Mouse (Mus musculus): ENCODE results near the gene Hist1h2ad. TPM values are rescaled to one million over a fixed set of nuclear protein-coding genes. Genes with fewer than 3 reads are reported as not detected.
A peak's percentile ranks its signal among the peaks of the same experiment; 100 is the strongest.
"Not testable (repeated sequence)": the region's sequence is repeated elsewhere in the genome, so short reads cannot be mapped to it uniquely, and the experiment has no call there.

The Hist1h2ad gene
- polyA plus RNA-seq (2016; fragmentation: Nextera tagmentation; extraction: Ambion mirVana) = 1.9 and 2.7 TPM in 2 replicates

DNA sequence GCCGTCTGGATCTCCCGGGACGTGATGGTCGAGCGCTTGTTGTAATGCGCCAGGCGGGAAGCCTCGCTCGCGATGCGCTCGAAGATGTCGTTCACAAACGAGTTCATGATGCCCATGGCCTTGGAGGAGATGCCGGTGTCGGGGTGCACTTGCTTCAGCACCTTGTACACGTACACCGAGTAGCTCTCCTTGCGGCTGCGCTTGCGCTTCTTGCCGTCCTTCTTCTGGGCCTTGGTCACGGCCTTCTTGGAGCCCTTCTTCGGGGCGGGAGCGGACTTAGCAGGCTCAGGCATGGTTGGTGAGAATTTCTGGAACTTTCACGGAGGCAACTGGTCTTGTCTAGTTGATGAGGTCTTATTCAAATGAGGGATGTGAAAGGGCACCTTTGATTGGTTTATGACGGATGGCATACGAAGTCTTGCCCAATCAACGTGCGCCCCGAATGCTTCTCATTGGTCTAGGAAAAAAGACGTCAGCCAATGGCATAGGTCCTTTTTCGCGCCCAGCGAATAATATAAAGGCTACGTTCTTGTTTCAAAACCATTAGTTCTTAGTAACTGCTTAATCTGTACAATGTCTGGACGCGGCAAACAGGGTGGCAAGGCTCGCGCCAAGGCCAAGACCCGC is at the start of gene Hist1h2ad, which contains the start of gene Hist1h2bf:
TSS of gene Hist1h2ad (plus strand) at position 484 of the 627 bp plus-strand sequence.
TSS of gene Hist1h2bf (minus strand) at position 299 of the 627 bp plus-strand sequence.
- Histone ChIP-seq H3K4me3 (replicated peaks) (peak within 1 kb of the TSS; percentile 49), H3K4me1 (replicated peaks) (peaks cover 14% of the 10 kb centered on the region), H3K4me2 (peak within 1 kb of the TSS; percentile 75), H3K27ac (peak within 1 kb of the TSS; percentile 97), H3K9ac (replicated peaks) (peak within 1 kb of the TSS; percentile 84)
- under 1% methylated on average over 41 of the region's 42 CpGs for WGBS
- not testable (repeated sequence) for H3K36me3 ChIP-seq, H3K27me3 ChIP-seq, H3K9me3 ChIP-seq
- ATAC-seq (ENCODE audit: insufficient number of reproducible peaks, insufficient read depth, low FRiP score, low TSS enrichment, low read depth) = peak; percentile 92

DNA sequence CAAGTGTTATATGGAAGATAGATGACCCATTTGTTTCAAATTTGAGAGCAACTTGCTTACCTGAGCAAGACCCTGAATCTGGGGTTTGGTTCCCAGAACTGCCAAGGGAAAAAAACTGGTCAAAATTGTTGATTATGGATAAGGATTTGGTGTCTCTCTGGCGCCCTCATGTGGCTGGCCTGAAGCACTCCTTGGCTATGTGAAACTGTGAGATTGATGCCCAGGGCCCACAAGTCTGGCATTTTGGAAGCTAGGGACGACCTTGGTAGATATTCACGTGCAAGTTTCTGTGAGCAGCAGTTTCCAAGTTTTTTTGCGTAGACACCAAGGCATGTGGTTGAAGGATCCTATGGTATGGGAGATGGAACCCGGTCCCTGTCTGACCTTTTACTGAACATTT is 49.5 kb upstream of the Hist1h2ad start:
- Histone ChIP-seq H3K27ac (no peak overlapping the region), H3K9me3 (no peaks in the 10 kb centered on the region), H3K27me3 (no peaks in the 10 kb centered on the region), H3K4me1 (replicated peaks) (peaks cover 12% of the 10 kb centered on the region; the same call in 1 of the 2 replicates), H3K9ac (replicated peaks) (no peak overlapping the region), H3K36me3 (no peaks in the 10 kb centered on the region), H3K4me2 (peak overlapping the region; percentile 9; the same call in 1 of the 2 replicates), H3K4me3 (replicated peaks) (no peak overlapping the region)
- WGBS = 6% methylated on average over 5 of the region's 5 CpGs
- ATAC-seq (ENCODE audit: insufficient number of reproducible peaks, insufficient read depth, low FRiP score, low TSS enrichment, low read depth) = no peak

DNA sequence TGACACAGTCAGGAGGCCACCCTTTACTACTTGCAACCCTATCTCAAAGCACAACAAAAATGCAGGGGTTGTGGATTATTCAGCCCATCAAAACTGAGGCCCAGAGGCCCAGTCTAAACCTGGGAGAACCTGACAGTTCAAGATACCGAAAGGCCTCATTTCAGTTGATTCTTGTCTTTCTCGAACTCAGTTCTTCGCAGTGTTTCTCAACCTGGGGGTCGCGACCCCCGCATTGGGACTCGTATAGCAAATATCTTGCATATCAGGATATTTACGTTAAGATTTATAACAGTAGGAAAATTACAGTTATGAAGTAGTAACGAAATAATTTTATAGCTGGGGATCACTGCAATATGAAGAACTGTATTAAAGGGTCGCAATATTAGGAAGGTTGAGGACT is 48.3 kb upstream of the Hist1h2ad start:
- Histone ChIP-seq H3K4me3 (replicated peaks) (peak overlapping the region; percentile 39), H3K9me3 (no peaks in the 10 kb centered on the region), H3K4me2 (peak overlapping the region; percentile 57), H3K9ac (replicated peaks) (no peak overlapping the region; the same call in 1 of the 2 replicates), H3K36me3 (no peaks in the 10 kb centered on the region), H3K27me3 (no peaks in the 10 kb centered on the region), H3K27ac (no peak overlapping the region), H3K4me1 (replicated peaks) (peaks cover 12% of the 10 kb centered on the region; the same call in 1 of the 2 replicates)
- WGBS = 2% methylated on average over 10 of the region's 10 CpGs
- no peak for ATAC-seq (ENCODE audit: insufficient number of reproducible peaks, insufficient read depth, low FRiP score, low TSS enrichment, low read depth)

GRCm38 (mm10) chr13:23526312-23526711 is 47.9 kb upstream of the Hist1h2ad start:
- under 1% methylated on average over 17 of the region's 17 CpGs for whole genome bisulfite sequencing
- Histone ChIP-seq H3K9me3 (no peaks in the 10 kb centered on the region), H3K27ac (peak overlapping the region; percentile 31; the same call in 1 of the 2 replicates), H3K4me1 (replicated peaks) (peaks cover 12% of the 10 kb centered on the region; the same call in 1 of the 2 replicates), H3K4me3 (replicated peaks) (peak overlapping the region; percentile 39), H3K36me3 (no peaks in the 10 kb centered on the region), H3K9ac (replicated peaks) (peak overlapping the region; percentile 32; the same call in 1 of the 2 replicates), H3K4me2 (peak overlapping the region; percentile 57), H3K27me3 (no peaks in the 10 kb centered on the region)
- ATAC-seq (ENCODE audit: insufficient number of reproducible peaks, insufficient read depth, low FRiP score, low TSS enrichment, low read depth) = no peak

DNA sequence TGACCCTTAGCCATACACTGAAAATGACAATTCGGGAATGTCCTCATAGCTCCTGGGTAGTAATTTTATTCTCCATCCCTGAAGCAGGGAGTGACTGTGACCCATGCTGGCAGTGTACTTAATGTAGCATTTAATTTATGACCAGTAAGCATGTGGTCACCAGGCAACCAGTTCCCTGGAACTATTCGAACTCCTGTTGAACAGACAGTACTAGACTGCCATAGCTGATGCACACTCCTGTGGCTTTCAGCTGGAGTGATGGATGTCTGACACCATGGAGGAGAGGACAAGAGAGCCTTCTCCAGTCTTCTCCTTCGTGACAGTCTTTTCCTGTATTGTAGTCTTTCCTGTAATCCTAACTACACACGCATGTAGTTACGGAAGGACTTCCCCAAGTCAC is 45.2 kb upstream of the Hist1h2ad start:
- Histone ChIP-seq H3K27me3 (no peaks in the 10 kb centered on the region), H3K9ac (replicated peaks) (no peak overlapping the region), H3K27ac (0 out of 2 replicates have a peak overlapping the region, but pooled peaks have one; percentile 7), H3K36me3 (no peaks in the 10 kb centered on the region), H3K9me3 (no peaks in the 10 kb centered on the region), H3K4me2 (peak overlapping the region; percentile 69), H3K4me3 (replicated peaks) (peak overlapping the region; percentile 12), H3K4me1 (replicated peaks) (peaks cover 25% of the 10 kb centered on the region)
- WGBS = 69% methylated on average over 5 of the region's 5 CpGs
- ATAC-seq (ENCODE audit: insufficient number of reproducible peaks, insufficient read depth, low FRiP score, low TSS enrichment, low read depth) = no peak

DNA sequence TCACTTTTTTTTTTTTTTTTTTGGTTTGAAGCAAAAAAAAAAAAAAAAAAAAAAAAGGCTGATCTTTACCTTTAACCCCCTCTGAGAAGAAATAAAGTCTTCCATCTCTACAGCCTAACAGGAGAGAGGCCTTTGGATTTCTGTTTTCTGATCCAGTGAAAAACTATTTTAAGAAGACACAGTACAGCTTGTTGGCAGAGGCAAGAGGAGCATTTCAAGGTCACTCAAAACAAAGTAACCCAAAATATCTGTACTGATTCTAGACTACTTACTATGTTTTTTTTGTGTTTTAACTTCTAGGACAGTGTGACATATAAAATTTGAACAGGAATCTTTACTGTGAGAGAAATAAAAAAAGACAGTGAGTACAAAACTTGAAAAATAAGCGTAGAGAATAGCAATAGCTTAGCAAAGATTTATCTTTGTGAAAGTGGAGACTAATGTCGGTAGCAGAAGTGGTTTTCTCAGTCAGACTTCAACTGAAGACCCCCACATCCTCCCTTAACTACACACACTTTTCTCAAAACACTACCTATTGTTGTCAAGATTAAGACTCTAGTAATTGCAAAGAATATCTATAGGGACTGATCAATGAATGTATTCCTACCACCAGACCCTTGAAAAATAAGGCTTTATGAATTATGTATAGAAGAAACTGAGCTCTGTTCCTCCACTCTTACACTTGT is 44.6 kb upstream of the Hist1h2ad start:
- H3K36me3 ChIP-seq = no peaks in the 10 kb centered on the region
- peak overlapping the region; percentile 69 for H3K4me2 ChIP-seq
- H3K27ac ChIP-seq = peak overlapping the region; percentile 98
- peak overlapping the region; percentile 82 for H3K9ac ChIP-seq (replicated peaks)
- 25% methylated on average over 2 of the region's 2 CpGs for WGBS
- H3K9me3 ChIP-seq = no peaks in the 10 kb centered on the region
- peak overlapping the region; percentile 50 for H3K4me3 ChIP-seq (replicated peaks)
- no peaks in the 10 kb centered on the region for H3K27me3 ChIP-seq
- peaks cover 28% of the 10 kb centered on the region for H3K4me1 ChIP-seq (replicated peaks)
- no peak for ATAC-seq (ENCODE audit: insufficient number of reproducible peaks, insufficient read depth, low FRiP score, low TSS enrichment, low read depth)

GRCm38 (mm10) chr13:23530181-23530900 is 43.8 kb upstream of the Hist1h2ad start:
- H3K9me3 ChIP-seq = no peaks in the 10 kb centered on the region
- H3K4me1 ChIP-seq (replicated peaks) = peaks cover 29% of the 10 kb centered on the region
- peak overlapping the region; percentile 69 for H3K4me2 ChIP-seq
- no peak for ATAC-seq (ENCODE audit: insufficient number of reproducible peaks, insufficient read depth, low FRiP score, low TSS enrichment, low read depth)
- peak overlapping the region; percentile 98 for H3K27ac ChIP-seq
- H3K36me3 ChIP-seq = no peaks in the 10 kb centered on the region
- WGBS = under 1% methylated on average over 20 of the region's 20 CpGs
- peak overlapping the region; percentile 50 for H3K4me3 ChIP-seq (replicated peaks)
- H3K27me3 ChIP-seq = no peaks in the 10 kb centered on the region
- H3K9ac ChIP-seq (replicated peaks) = peak overlapping the region; percentile 82

DNA sequence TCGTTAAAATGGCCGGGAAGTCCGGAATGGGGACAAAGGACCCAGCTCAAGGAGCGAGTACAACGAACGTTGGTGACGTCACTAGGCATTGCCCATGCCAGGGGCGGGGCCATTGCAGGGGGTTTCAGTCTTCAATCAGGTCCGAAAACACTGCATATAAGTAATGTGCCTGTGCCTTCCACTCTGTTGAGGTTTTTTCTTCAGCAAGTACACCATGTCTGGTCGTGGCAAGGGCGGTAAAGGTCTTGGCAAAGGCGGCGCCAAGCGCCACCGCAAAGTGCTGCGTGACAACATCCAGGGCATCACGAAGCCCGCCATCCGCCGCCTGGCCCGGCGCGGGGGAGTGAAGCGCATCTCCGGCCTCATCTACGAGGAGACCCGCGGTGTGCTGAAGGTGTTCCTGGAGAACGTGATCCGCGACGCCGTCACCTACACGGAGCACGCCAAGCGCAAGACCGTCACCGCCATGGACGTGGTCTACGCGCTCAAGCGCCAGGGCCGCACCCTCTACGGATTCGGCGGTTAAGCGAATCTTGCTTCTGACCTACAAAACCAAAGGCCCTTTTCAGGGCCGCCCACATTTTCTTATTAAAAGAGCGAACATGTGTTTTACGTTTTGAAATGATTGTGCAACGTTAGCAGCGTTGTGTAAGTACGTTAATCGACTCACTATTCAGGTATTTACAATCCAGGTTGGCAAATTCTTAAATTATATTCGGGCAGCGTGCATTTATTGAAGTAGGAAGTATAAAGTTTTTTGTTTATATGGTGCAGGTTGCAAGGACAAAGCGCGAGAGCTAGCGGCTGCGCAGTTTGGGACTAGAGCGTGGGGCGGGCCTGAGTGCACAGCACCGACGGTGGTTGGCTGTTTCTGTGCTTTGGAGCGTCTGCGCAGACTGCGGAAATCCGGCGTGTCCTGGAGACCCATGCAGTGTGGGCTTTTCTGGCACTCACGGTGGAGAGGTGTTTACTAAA is 43.0 kb upstream of the Hist1h2ad start, which contains the start of gene Hist1h4h:
TSS of gene Hist1h4h (plus strand) at position 150 of the 975 bp plus-strand sequence.
- Histone ChIP-seq H3K9me3 (no peaks in the 10 kb centered on the region), H3K4me1 (replicated peaks) (peaks cover 27% of the 10 kb centered on the region), H3K27me3 (no peaks in the 10 kb centered on the region), H3K27ac (peak within 1 kb of the TSS; percentile 98), H3K9ac (replicated peaks) (peak within 1 kb of the TSS; percentile 82), H3K4me3 (replicated peaks) (peak within 1 kb of the TSS; percentile 50), H3K4me2 (peak within 1 kb of the TSS; percentile 69), H3K36me3 (no peaks in the 10 kb centered on the region)
- peak; percentile 78 for ATAC-seq (ENCODE audit: insufficient number of reproducible peaks, insufficient read depth, low FRiP score, low TSS enrichment, low read depth)
- whole genome bisulfite sequencing = under 1% methylated on average over 65 of the region's 70 CpGs

DNA sequence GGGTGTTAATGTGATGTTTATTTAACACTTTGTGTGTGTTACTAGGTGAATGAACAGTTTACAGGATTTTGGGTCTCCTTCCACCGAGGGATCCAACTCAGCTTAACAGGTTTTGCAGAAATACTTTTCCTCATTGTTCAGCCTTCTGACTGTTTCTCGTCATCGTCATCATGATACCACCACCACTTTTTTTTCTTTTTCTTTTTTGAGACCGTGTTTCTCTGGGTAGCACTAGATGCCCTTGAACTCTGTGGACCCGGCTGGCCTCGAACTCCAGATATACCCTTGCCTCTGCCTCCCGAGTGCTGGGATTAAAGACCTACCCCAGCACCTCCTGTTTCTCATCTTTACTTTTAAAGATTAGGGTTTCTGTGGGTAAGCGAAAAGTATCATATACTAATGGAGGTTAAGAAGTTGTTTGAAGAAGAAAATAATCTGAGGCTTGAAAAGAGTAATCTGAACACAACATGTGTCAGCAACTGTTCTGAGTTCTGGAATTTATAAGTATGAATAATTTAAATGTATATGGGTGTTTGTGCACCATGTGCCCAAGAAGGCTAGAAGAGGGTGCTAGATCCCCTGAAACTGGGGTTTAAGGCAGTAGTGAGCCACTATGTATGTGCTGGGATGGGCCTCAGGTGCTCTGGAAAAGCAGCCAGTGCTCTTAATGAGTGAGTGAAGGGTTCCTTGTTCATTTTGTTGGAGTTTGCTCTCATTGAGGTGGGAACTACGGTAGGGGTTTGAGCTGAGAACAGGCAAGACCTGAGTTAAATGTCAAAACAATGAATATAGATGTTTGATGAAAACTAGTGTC is 41.7 kb upstream of the Hist1h2ad start:
- H3K9ac ChIP-seq (replicated peaks) = peak overlapping the region; percentile 82
- no peak for ATAC-seq (ENCODE audit: insufficient number of reproducible peaks, insufficient read depth, low FRiP score, low TSS enrichment, low read depth)
- peak overlapping the region; percentile 98 for H3K27ac ChIP-seq
- peak overlapping the region; percentile 50 for H3K4me3 ChIP-seq (replicated peaks)
- H3K36me3 ChIP-seq = no peaks in the 10 kb centered on the region
- no peaks in the 10 kb centered on the region for H3K27me3 ChIP-seq
- no peaks in the 10 kb centered on the region for H3K9me3 ChIP-seq
- H3K4me1 ChIP-seq (replicated peaks) = peaks cover 36% of the 10 kb centered on the region
- 21% methylated on average over 9 of the region's 9 CpGs for WGBS
- peak overlapping the region; percentile 69 for H3K4me2 ChIP-seq
